Mouse (Mus musculus) cerebellum, adult 2 months (tissue): ENCODE results near the gene Ttc8. TPM values are rescaled to one million over a fixed set of nuclear protein-coding genes. Genes with fewer than 3 reads are reported as not detected.
A peak's percentile ranks its signal among the peaks of the same experiment; 100 is the strongest.
"Not testable (repeated sequence)": the region's sequence is repeated elsewhere in the genome, so short reads cannot be mapped to it uniquely, and the experiment has no call there.

Source experiments
- DNase-seq, 2 experiments: peaks; one replicate each; pipeline ENCODE4 v3.0.0; 2021
- H3K27ac ChIP-seq: fragments of 200-500 bp; 2 replicates; pipeline ENCODE4 v1.5.1; 2012; ENCODE audit warnings: low read length, control low read depth, inconsistent platforms; ENCODE audit not compliant: insufficient read depth
- H3K27me3 ChIP-seq: fragments of 200-500 bp; 2 replicates; pipeline ENCODE4 v1.6.1; 2012; ENCODE audit warnings: inconsistent platforms, mild to moderate bottlenecking, low read length, moderate library complexity; ENCODE audit not compliant: control insufficient read depth, insufficient read depth
- H3K4me1 ChIP-seq: fragments of 200-500 bp; 2 replicates; pipeline ENCODE4 v1.6.1; 2011; ENCODE audit warnings: low read length; ENCODE audit not compliant: control insufficient read depth, insufficient read depth
- H3K4me3 ChIP-seq: fragments of 200-500 bp; replicated peaks from 2 replicates; pipeline ENCODE3; 2011; ENCODE audit warnings: mild to moderate bottlenecking, low read depth, low read length, control low read depth; ENCODE audit not compliant: insufficient read depth
- CTCF ChIP-seq: fragments of 200-500 bp; IDR thresholded peaks from 2 replicates; pipeline ENCODE4 v1.5.1; 2011; ENCODE audit warnings: low read depth, mild to moderate bottlenecking, control low read depth, low read length, moderate library complexity, borderline replicate concordance; ENCODE audit not compliant: insufficient read depth
- POLR2A ChIP-seq: fragments of 200-500 bp; IDR thresholded peaks from 2 replicates; pipeline ENCODE4 v1.6.1; 2011; ENCODE audit warnings: low read length, control low read depth, borderline replicate concordance; ENCODE audit not compliant: insufficient read depth
- WGBS: fragments of 180-500 bp; shearing (Covaris S2); methylation state at CpG from one replicate; pipeline ENCODE4 v1.1.7; 2018; 5-methylcytosine and 5-hydroxymethylcytosine counted together
- polyA plus RNA-seq: library from polyadenylated mRNA; depleted of rRNA; stranded (reverse); fragments of >200 nt; gene quantifications from 2 replicates; pipeline ENCODE4 v1.2.3, GENCODE M21; 2012

Gene Ttc8
- polyA plus RNA-seq, 1 experiment: 52.2 TPM

DNA sequence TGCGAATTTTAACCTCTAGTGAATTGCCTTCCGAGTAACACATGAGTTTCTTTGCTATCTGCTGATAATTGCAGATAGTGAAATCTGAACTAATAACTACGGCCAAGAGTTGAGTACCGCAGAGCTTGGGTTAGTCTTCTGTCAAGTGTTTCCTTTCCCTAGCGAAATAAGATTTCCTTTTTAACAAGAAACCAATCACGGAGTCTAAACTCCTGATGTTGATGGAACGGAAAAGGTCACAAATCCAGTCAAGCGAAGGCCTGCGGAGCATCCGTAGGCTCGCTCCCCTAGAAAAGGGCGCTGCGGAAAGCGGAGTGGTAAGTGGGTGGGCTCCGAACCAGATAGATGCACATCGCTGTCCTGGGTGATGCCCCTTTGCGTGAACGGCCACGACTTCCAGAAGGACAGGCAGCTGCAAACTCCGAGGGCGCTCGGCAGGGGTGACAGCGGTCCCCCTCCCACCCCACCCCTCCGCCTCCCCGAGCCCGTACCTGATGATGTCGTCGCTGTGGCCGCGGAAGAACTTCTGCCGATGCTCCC lies 20.0 kb upstream of the Ttc8 start:
- Histone ChIP-seq H3K27ac (peak overlapping the region; percentile 91), H3K4me1 (no peaks in the 10 kb centered on the region), H3K4me3 (peak overlapping the region; percentile 88), H3K27me3 (no peaks in the 10 kb centered on the region)
- TF ChIP-seq POLR2A: no peak
- no peak for TF ChIP-seq CTCF
- no peak for DNase-seq
- 1% methylated on average over 31 of the region's 31 CpGs for WGBS

- Histone ChIP-seq H3K27me3 (no peaks in the 10 kb centered on the region), H3K4me1 (no peaks in the 10 kb centered on the region), H3K4me3 (peak within 1 kb of the TSS; percentile 88), H3K27ac (peak within 1 kb of the TSS; percentile 91)
- WGBS: under 1% methylated on average over 100 of the region's 101 CpGs
- DNase-seq: peak; percentile 88 to 90
- peak; percentile 76 for TF ChIP-seq POLR2A
- TF ChIP-seq CTCF: no peak
These were observed 19.2 kb upstream of the Ttc8 start, which contains the start of gene Eml5 for GRCm38 (mm10) chr12:98900881-98901801. Gene Eml5 (minus strand): TSS chr12:98901484.

GRCm38 (mm10) chr12:98905466-98905865 lies 14.9 kb upstream of the Ttc8 start:
- no peak for DNase-seq
- H3K27ac ChIP-seq: no peak overlapping the region
- TF ChIP-seq CTCF (no peak), POLR2A (no peak)

DNA sequence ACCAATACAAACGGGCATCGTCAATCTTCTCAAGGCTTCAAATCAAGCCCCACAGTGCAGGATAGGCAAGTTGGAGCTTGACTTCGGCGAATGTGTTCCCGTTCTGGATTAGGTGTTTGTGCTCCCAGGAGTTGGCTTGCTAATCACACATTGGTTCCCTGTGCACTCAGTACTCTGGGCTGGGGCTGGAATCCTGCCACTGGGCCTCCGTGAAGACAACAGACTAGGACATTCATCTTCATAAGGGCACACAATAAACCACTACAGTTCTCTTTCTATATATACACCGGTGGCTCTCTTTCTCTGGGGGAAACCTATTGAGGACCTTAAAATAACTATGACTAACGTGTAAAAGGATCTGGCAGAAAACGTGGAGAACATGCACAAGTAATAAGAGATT lies 10.3 kb upstream of the Ttc8 start:
- WGBS: 69% methylated on average over 9 of the region's 9 CpGs
- H3K27me3 ChIP-seq: no peaks in the 10 kb centered on the region
- H3K27ac ChIP-seq: no peak overlapping the region
- H3K4me3 ChIP-seq: no peak overlapping the region
- TF ChIP-seq POLR2A (no peak), CTCF (no peak)
- DNase-seq: no peak
- no peaks in the 10 kb centered on the region for H3K4me1 ChIP-seq

More at GRCm38 (mm10) chr12:98905466-98905865, 14.9 kb upstream of the Ttc8 start:
- 88% methylated on average over 5 of the region's 5 CpGs for WGBS
- H3K4me1 ChIP-seq: no peaks in the 10 kb centered on the region
- H3K4me3 ChIP-seq: no peak overlapping the region
- H3K27me3 ChIP-seq: no peaks in the 10 kb centered on the region

GRCm38 (mm10) chr12:98931174-98931573 lies 10.8 kb downstream of the Ttc8 start:
- 86% methylated on average over 4 of the region's 4 CpGs for WGBS
- DNase-seq: no peak
- Histone ChIP-seq H3K4me3 (no peak overlapping the region), H3K27ac (no peak overlapping the region), H3K4me1 (no peaks in the 10 kb centered on the region), H3K27me3 (no peaks in the 10 kb centered on the region)
- TF ChIP-seq CTCF (no peak), POLR2A (no peak)

DNA sequence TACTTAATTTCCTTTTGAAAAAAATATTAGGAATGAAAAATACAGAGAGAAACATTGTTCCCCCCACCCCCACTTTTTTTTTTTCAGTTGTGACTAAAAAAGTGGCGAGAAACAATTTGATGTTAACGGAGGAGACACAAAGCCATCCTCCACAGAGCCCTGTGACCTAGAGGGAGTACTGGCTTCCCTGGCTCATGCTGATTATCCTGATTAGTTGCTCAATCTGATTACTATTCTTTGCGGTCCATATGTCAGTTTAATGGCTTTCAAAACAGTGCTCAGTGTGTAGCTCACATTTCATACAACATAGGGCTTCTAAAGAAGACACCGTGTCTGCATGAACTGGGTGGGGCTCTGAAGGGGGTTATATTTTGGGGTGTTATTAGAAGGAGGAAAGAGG lies 12.1 kb downstream of the Ttc8 start:
- WGBS: 88% methylated on average over 4 of the region's 4 CpGs
- no peak for DNase-seq

DNA sequence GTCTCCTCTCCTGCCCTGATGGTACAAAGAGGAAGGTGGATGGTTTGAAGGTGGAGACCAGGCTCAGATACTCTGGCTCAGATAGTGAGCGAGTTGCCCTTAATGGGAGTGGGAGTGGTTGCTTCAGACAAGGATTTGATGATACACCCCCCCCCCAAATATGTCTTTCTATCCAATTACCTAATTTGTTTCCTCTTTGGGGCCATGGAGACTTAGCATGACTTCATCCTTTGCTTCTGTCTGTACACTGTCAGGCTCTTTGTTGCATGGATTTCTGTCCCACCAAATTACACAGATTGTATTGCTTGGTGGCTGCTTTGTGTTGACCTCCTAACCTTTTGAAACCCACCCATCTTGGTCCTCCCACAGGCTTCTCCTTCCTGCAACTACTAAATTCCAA lies 12.5 kb downstream of the Ttc8 start:
- H3K4me1 ChIP-seq: no peaks in the 10 kb centered on the region
- TF ChIP-seq CTCF (no peak), POLR2A (no peak)
- WGBS: 95% methylated on average over 1 of the region's 1 CpGs
- H3K4me3 ChIP-seq: no peak overlapping the region
- no peak overlapping the region for H3K27ac ChIP-seq
- no peak for DNase-seq
- H3K27me3 ChIP-seq: no peaks in the 10 kb centered on the region

More for the DNA sequence above, 12.1 kb downstream of the Ttc8 start:
- no peaks in the 10 kb centered on the region for H3K27me3 ChIP-seq
- TF ChIP-seq CTCF (no peak), POLR2A (no peak)
- no peak overlapping the region for H3K4me3 ChIP-seq
- H3K4me1 ChIP-seq: no peaks in the 10 kb centered on the region
- H3K27ac ChIP-seq: no peak overlapping the region

GRCm38 (mm10) chr12:98951295-98951694 lies 30.9 kb downstream of the Ttc8 start:
- not testable (repeated sequence) for H3K4me1 ChIP-seq, DNase-seq, H3K4me3 ChIP-seq, H3K27ac ChIP-seq, H3K27me3 ChIP-seq
- WGBS: 86% methylated on average over 5 of the region's 5 CpGs
